Mouse (Mus musculus): Measurements from ENCODE around the gene Nacc2. TPM values are rescaled to one million over a fixed set of nuclear protein-coding genes. Genes with fewer than 3 reads are reported as not detected.

The Nacc2 gene
- total RNA-seq (2021): 10 to 100 TPM; 64.8 to 75.2 TPM

- intact Hi-C loops (cut with DNase I): no loop called here
- no peak for DNase-seq (ENCODE audit: low spot score in 2 of 2)
Measured at GRCm38 (mm10) chr2:26123079-26123648, at the start of gene Nacc2. Nacc2 (minus strand) TSS chr2:26123220.

- no peak for DNase-seq (ENCODE audit: low spot score in 2 of 2)
- intact Hi-C loops (cut with DNase I): no loop called here
Measured at GRCm38 (mm10) chr2:26172166-26172565, 49.1 kb upstream of the Nacc2 start.

DNA sequence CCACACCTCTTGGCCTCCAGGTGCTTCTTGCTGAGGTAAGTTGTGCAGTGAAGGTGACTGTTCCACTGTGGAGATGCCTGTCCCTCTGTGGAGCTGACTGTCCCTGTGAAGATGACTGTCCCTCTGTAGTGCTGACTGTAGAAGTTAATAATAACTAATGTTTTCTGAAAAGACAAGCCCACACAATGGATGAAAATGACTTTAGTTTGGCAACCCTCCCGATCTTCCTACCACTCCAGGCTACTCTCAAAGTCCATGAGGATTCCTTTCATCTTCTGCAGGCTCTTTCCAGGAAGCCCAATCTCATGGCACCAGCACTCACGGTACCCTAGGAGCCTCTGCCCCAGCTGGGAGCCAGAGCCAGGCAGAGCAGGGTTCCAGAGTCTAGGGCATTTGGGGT lies 47.4 kb upstream of the Nacc2 start:
- intact Hi-C loops (cut with DNase I): no loop called here
- DNase-seq (ENCODE audit: low spot score in 2 of 2): peak in 1 of 2 experiments; percentile 53

GRCm38 (mm10) chr2:26168843-26169579 lies 46.0 kb upstream of the Nacc2 start:
- intact Hi-C loops (cut with DNase I): no loop called here
- DNase-seq (ENCODE audit: low spot score in 2 of 2): no peak

DNA sequence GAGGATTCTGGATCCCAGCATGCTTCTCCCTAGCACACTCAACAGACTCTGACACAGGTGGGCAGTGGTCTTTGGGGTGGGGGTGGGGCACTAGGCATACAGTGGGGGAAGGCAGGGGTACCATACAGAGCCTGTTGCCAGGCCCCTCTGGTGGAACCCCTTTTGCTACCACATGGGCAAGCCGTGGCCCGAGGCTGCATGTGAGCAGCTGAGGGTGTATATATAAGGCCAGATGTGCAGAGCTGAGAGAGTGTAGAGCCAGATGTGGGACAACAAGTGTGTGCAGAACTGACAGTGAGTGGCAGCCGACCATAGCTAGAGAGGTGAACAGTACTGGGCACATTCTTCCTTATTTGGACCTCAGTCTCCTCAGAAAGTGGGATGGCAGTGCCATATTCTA lies 43.9 kb upstream of the Nacc2 start:
- intact Hi-C loops (cut with DNase I): no loop called here
- no peak for DNase-seq (ENCODE audit: low spot score in 2 of 2)

DNA sequence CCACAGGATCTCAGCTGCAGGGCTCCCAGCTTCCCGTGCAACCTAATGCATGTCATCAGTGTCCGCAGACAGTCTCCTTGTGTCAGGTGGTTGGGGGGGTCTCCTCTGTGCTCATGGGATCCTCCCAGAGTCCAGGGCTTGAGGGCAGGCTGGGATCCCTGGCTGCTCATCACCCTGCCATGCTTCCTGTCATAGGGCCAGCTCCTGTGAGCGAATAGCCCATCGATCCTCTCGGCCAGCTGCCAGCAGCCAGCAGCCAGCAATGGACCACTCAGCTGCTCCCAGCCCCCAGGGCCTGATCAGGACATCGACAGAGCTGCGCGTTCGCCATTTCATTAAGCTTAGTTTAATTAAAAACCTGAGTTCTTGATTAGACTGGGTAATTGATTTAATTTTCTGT lies 35.0 kb upstream of the Nacc2 start:
- intact Hi-C loops (cut with DNase I): loop anchor here (10.0 kb wide), 1 partner anchor 407 kb away; no protein-coding TSS in a partner anchor
- DNase-seq (ENCODE audit: low spot score in 2 of 2): no peak

DNA sequence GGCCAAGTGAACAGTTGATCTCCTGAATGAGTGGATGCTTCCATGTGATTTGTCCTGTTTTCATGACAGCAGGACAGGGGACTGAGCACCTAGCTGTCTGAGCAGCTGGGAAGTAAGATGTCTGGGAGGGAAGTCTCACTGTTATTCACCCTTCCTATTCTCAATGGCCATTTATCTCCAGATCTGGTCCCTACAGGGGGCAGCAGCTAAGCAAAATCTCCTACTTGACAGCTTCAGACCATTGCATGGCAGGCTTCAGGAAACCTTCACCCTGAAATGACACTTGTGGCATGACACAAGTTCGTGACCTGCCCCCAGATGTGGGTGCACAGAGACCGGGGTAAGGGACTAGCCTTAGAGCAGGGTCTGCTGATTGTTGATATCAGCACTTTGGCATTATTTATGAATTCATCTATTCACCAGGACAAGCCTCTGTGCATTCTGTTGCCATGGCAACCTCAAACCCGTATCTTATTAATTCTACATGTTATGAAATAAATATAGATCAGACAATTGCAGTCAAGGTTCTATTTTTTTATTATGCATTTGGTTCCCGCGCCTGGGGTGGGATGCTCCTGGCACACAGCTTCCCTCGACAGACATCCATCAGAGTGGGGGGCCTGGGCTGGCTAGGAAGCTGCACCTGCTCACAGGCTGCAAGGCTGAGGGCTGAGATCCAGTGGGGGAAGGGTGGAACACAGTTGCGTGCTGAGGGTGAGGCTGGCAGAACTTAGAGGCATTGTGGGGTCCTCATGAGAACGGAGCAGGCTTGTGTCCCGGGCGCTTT lies 33.4 kb upstream of the Nacc2 start:
- DNase-seq (ENCODE audit: low spot score in 2 of 2): peak; percentile 15 to 45
- intact Hi-C loops (cut with DNase I): loop anchor here (10.0 kb wide), 1 partner anchor 408 kb away; no protein-coding TSS in a partner anchor

- no peak for DNase-seq (ENCODE audit: low spot score in 2 of 2)
- intact Hi-C loops (cut with DNase I): loop anchor here (10.0 kb wide), 1 partner anchor 409 kb away; no protein-coding TSS in a partner anchor
Measured at GRCm38 (mm10) chr2:26155737-26156136, 32.7 kb upstream of the Nacc2 start.

GRCm38 (mm10) chr2:26154586-26154985 lies 31.6 kb upstream of the Nacc2 start:
- intact Hi-C loops (cut with DNase I): loop anchor here (1.0 to 10.0 kb wide), 2 partner anchors 119 to 410 kb away; no protein-coding TSS in a partner anchor
- DNase-seq (ENCODE audit: low spot score in 2 of 2): no peak

DNA sequence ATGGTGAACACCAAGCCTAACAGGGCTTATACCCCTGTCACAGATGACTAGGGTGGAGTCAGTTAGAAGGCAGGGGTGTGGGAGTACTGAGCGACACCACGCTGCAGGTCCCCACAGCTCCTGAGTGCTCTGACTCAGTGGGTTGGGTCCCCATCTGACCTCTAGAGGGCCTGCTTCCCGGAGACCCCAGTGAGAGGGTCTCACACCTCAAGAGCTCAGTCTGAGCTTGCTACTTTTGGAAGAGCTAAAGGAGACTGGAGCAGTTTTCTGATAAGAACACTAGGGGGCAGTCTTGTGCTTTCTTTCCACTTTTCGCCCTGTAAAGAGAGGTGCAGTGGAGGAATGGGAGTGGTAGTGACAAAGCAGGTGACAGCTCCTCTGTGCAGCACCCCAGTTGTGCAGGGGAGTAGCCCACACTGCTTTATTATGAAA lies 30.9 kb upstream of the Nacc2 start:
- peak; percentile 40 to 59 for DNase-seq (ENCODE audit: low spot score in 2 of 2)
- intact Hi-C loops (cut with DNase I): loop anchor here (1.0 to 10.0 kb wide), 3 partner anchors 73 to 411 kb away; no protein-coding TSS in a partner anchor

DNA sequence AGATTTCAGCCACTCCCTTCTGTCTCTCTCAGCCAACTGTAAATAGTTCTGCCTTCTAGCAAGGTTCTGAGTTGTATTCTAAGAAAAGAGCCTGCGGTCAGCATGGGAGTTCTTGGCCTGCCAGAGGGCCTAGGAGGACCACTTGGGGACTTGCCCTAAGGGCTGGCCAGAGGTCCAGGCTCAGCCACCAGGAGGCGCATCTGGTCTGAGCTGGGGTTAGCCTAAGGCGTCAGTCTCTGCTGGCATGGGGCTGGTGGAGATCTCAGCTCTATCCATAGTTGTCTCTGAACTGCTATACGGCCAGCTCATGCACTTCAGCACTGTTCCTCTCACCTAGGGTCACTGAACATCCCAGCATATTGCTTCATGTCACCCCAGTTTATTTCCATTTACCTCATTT lies 30.3 kb upstream of the Nacc2 start:
- intact Hi-C loops (cut with DNase I): loop anchor here (1.0 to 10.0 kb wide), 2 partner anchors 74 to 412 kb away; no protein-coding TSS in a partner anchor
- peak in 1 of 2 experiments; percentile 15 for DNase-seq (ENCODE audit: low spot score in 2 of 2)

- DNase-seq (ENCODE audit: low spot score in 2 of 2): no peak
- intact Hi-C loops (cut with DNase I): loop anchor here (10.0 kb wide), 1 partner anchor 283 kb away; the partner anchor contains the start of gene Kcnt1
Measured at GRCm38 (mm10) chr2:26147706-26148370, 24.8 kb upstream of the Nacc2 start.

DNA sequence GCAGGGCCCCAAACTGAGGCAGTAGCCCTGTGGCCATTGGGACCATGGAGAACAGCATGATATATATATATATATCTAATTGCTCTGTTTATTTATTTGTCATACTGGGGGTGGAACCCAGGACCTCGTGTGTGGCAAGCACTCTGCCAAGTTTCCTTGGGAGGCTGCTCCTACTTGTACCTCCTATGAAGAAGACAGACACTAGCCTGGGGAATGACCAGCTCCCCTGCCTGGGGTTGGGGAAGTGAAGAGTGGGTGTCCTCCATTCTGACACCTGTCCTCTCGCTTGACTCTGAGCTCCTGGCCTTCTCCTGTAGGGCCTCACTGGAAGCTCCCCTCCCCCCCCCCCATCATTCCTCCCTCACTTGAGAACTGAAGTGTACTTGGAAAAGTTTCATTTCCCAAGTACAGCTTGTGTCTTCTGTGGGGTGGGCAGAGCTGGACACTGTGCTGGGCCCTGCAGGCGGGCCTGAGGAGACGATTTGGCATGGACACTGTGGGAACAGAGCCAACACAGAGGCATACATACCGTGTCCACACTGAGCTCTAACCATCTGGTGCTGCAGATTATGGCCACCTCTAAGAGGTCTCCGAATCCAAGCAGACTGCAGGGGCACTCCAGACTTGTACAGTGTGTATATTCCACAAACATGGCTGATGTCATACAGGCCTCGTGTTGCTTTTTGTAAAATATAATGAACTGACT lies 23.5 kb upstream of the Nacc2 start:
- DNase-seq (ENCODE audit: low spot score in 2 of 2): no peak
- intact Hi-C loops (cut with DNase I): loop anchor here (10.0 kb wide), 1 partner anchor 282 kb away; the partner anchor contains the start of gene Kcnt1

DNA sequence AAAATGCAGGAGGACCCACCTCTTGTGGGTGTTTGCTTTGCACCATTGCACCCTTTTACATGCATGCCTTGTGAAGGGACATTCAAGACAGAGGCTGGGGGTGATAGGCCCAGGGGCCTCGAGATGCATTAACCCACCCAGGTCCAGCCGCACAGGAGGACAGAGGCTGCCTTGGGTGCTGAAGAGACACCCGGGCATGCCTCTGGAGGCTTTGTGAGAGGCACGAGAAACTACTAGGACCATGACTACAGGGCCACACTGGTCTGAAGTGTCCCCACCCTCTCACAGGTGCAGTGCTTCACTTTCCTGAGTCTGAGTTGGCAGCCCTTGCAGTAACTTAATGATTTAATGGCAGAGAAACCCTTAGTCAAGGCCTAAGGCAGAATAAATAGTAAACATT lies 22.1 kb upstream of the Nacc2 start:
- DNase-seq (ENCODE audit: low spot score in 2 of 2): no peak
- intact Hi-C loops (cut with DNase I): loop anchor here (10.0 kb wide), 1 partner anchor 280 kb away; the partner anchor contains the start of gene Kcnt1

DNA sequence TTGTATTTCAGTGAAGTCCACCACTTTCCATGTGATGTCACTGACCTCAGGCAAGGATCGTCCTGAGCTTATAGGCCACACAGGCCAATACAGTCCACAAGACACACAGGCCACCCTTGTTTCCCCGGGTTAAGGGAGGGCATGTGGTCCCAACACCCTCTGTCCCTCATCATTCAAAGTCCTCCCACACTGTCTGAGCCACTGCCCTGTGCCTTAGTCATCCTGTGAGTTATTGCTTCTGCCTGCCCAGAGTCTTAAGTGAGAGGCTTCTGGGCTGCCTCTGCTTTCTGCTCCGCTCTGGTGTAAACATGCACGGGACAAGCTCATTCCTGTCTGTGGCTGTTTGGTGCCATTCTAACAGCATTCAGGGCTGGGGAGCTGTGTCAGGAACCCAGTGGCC lies 21.3 kb upstream of the Nacc2 start:
- DNase-seq (ENCODE audit: low spot score in 2 of 2): no peak
- intact Hi-C loops (cut with DNase I): loop anchor here (5.0 to 10.0 kb wide), 2 partner anchors 280 to 307 kb away; partner anchors contain the start of gene Kcnt1

DNA sequence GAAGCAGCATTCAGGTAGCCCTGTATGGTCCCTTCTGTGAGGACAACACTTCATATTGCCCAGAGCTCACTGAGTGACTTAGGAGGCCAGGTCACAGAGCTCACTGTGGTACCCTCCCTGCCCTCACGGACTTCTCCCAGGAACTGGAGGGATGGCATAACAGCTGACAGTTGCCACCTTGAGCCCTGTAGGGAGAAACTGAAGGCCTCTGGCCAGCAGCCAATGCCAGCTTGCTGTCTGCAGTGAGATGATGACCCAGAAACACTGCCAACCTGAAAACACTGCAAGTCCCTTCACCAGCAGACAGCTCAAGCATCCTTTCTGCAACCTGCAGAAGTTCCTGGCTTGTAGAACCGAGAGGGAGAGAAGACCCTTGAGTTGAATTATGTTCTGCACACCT lies 20.5 kb upstream of the Nacc2 start:
- intact Hi-C loops (cut with DNase I): loop anchor here (5.0 to 10.0 kb wide), 2 partner anchors 279 to 306 kb away; partner anchors contain the start of gene Kcnt1
- DNase-seq (ENCODE audit: low spot score in 2 of 2): no peak

DNA sequence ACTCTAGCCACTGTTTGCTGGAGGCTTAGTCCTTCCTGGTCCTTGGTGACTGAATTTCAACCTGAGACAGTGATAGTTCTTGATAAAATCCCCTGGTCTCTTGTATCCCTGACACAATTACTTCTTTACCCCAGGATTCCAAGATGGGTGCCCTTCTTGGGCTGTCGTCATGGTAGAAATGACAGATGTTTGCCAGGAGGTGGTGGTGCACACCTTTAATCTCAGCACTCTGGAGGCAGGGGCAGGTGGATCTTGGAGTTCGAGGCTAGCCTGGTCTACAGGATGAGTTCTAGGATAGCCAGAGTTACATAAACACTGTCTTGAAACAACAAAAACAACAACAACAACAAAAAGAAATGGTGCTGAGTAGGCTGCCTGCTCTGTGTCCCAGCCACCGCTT lies 20.0 kb upstream of the Nacc2 start:
- intact Hi-C loops (cut with DNase I): loop anchor here (1.0 to 10.0 kb wide), 4 partner anchors 88 to 306 kb away; partner anchors contain the start of gene Kcnt1
- no peak for DNase-seq (ENCODE audit: low spot score in 2 of 2)

GRCm38 (mm10) chr2:26141893-26142635 lies 19.0 kb upstream of the Nacc2 start:
- intact Hi-C loops (cut with DNase I): loop anchor here (1.0 to 10.0 kb wide), 5 partner anchors 51 to 305 kb away; partner anchors contain the start of gene Kcnt1
- peak; percentile 64 to 67 for DNase-seq (ENCODE audit: low spot score in 2 of 2)
